Mouse (Mus musculus) monocyte, adult 2 months (primary cell): Measurements from ENCODE around the gene Lcn6.
"Not testable (repeated sequence)": the region's sequence is repeated elsewhere in the genome, so short reads cannot be mapped to it uniquely, and the experiment has no call there.

ENCODE experiments used
- DNase-seq, 2 experiments: peaks; one replicate each; pipeline ENCODE4 v3.0.0; 2022; ENCODE audit warnings: low spot score in 2 of 2, low read depth in 1 of 2

Lcn6 gene

GRCm38 (mm10) chr2:25676486-25676885 is at the start of gene Lcn6:
Gene Lcn6 (plus strand): TSS chr2:25676786.
- DNase-seq, result no peak

- DNase-seq, result no peak
Observed at GRCm38 (mm10) chr2:25627811-25628210, 48.8 kb upstream of the Lcn6 start, which contains the start of gene Fcna. Gene Fcna (minus strand): TSS chr2:25628030.

- no peak for DNase-seq
Observed at GRCm38 (mm10) chr2:25628738-25629137, 47.8 kb upstream of the Lcn6 start.

GRCm38 (mm10) chr2:25633616-25634015 is 43.0 kb upstream of the Lcn6 start:
- DNase-seq, result no peak

- no peak for DNase-seq
Observed at GRCm38 (mm10) chr2:25634046-25634445, 42.5 kb upstream of the Lcn6 start.

GRCm38 (mm10) chr2:25639890-25640289 is 36.7 kb upstream of the Lcn6 start:
- no peak for DNase-seq

- no peak for DNase-seq
Observed at GRCm38 (mm10) chr2:25652902-25653301, 23.7 kb upstream of the Lcn6 start, which contains the start of gene Lcn8. Gene Lcn8 (plus strand): TSS chr2:25653120.

GRCm38 (mm10) chr2:25654502-25654901 is 22.1 kb upstream of the Lcn6 start:
- DNase-seq, result no peak

GRCm38 (mm10) chr2:25656691-25657090 is 19.9 kb upstream of the Lcn6 start:
- no peak for DNase-seq

GRCm38 (mm10) chr2:25657246-25657645 is 19.3 kb upstream of the Lcn6 start:
- DNase-seq, result no peak

- no peak for DNase-seq
Observed at GRCm38 (mm10) chr2:25657652-25658051, 18.9 kb upstream of the Lcn6 start, which contains the start of gene Lcn5. Gene Lcn5 (plus strand): TSS chr2:25657952.

GRCm38 (mm10) chr2:25660279-25660678 is 16.3 kb upstream of the Lcn6 start:
- no peak for DNase-seq

- DNase-seq, result no peak
Observed at GRCm38 (mm10) chr2:25661245-25661970, 15.2 kb upstream of the Lcn6 start.

- peak in 1 of 2 experiments; percentile 10 for DNase-seq
Observed at GRCm38 (mm10) chr2:25663511-25663910, 13.1 kb upstream of the Lcn6 start.

- DNase-seq, result no peak
Observed at GRCm38 (mm10) chr2:25664125-25664524, 12.5 kb upstream of the Lcn6 start.

GRCm38 (mm10) chr2:25666516-25666915 is 10.1 kb upstream of the Lcn6 start:
- no peak for DNase-seq

- no peak for DNase-seq
Observed at GRCm38 (mm10) chr2:25679559-25679958, 3.0 kb downstream of the Lcn6 start.

GRCm38 (mm10) chr2:25682426-25682825 is 5.8 kb downstream of the Lcn6 start, which contains the start of gene Lcn10:
Gene Lcn10 (plus strand): TSS chr2:25682726.
- no peak for DNase-seq

- no peak for DNase-seq
Observed at GRCm38 (mm10) chr2:25686941-25687340, 10.4 kb downstream of the Lcn6 start.

GRCm38 (mm10) chr2:25694605-25695004 is 18.0 kb downstream of the Lcn6 start:
- DNase-seq, result peak; percentile 16 to 29

- no peak for DNase-seq
Observed at GRCm38 (mm10) chr2:25696951-25697350, 20.4 kb downstream of the Lcn6 start.

GRCm38 (mm10) chr2:25698696-25699095 is 22.1 kb downstream of the Lcn6 start:
- DNase-seq, result no peak

- DNase-seq, result not testable (repeated sequence)
Observed at GRCm38 (mm10) chr2:25699743-25700142, 23.2 kb downstream of the Lcn6 start, which contains the start of gene Obp2a. Gene Obp2a (plus strand): TSS chr2:25700043.
